Mouse (Mus musculus): ENCODE results near the gene Gm6614.
"Not testable (repeated sequence)": the region's sequence is repeated elsewhere in the genome, so short reads cannot be mapped to it uniquely, and the experiment has no call there.

Gm6614 gene

DNA sequence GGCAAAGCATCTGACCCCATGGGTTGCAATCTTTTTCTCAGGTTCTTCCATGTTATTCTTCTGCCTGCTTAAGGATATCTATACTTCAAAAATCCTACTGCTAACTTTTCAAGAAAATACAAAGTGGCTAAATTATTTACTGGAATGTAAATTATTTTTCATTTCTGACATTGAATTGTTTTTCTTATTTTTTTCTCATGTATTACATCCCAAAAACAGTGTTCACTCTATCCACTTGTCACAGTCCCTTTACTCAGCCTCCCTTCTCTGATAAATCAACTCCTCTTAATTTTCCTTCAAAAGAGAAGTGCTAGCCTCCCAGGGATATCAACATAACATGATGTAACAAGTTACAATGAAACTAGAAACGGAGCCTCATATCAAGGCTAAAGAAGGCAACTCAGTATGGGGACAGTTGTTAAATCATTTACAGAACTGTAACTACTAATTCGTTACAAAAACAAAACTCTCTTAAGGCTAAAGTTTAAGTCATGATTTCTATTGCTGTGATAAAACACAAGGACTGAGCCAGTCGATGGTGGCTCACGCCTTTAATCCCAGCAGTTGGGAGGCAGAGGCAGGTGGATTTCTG, at the start of gene Gm6614:
TSS of gene Gm6614 (minus strand) at position 51 of the 592 bp plus-strand sequence.
- no peak for DNase-seq

DNA sequence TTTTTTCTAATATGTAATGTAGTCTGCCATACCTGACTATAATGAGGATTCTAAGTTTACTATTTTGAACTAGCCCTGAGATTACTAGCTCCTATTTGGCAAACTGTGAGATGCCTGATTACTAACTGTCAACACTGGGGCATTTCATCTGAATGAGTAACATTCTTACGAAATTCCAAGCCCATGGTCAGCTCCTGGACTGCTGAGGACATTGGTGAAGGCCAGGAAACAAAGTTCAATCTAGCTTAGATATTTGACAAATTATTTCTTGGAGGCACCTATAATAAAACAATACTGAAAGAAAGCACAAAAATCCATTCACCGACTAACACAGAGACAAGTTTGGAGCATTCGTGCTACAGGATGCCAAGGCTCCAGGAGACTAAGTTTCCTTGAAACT, 47.1 kb upstream of the Gm6614 start:
- DNase-seq, result not testable (repeated sequence)

DNA sequence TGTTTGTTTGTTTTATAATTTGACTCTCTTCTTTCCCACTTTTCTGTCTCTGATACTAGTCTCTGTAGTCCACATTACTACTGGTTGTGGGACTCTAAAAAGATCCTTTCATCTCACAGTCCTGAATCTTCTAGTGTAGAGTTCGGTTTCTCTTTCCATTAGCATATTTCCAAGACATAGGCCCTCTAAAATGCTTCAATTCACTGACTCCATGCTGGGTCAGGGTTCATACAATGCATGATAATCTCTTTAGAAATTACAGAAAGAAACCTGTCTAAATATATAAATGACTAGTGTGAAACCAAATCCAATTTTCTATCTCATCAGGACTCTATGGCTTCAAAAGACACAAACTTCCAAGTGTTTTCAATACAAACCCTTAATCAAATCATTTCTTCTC, 36.5 kb upstream of the Gm6614 start:
- DNase-seq, result no peak

DNA sequence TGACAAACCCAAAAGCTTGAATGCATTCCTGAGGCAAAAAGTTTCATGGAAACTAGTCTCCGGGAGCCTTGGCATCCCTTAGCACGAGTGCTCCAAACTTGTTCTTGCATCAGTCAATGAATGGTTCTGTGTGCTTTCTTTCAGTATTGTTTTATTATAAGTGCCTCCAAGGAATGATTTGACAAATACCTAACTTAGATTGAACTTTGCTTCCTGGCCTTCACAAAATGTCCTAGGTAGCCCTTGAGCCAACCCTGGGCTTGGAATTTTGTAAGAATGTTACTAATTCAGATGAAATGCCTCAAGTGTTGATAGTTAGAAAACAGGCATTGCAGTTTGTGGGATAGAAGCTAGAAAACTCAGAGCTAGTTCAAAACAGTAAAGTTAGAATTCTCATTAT, 34.5 kb upstream of the Gm6614 start:
- no peak for DNase-seq

DNA sequence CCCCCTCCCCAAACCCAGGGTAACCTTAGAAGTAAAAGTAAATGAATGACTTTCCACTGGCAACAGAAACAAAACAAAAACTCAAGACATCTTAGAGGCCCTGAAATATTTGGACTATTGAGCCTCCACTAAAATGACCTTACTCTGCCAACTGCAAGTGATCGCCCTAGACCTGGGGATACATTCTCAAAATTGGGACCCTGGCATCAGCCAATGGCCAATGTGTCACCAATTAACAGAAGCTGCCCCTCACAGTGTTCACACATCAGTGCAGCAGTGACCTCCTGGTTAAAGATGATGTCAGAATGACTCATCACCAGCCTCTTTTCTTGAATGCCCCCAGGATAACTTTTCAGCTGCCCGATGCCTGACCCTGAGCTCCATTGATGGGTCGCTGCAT, 30.7 kb upstream of the Gm6614 start:
- DNase-seq, result no peak

DNA sequence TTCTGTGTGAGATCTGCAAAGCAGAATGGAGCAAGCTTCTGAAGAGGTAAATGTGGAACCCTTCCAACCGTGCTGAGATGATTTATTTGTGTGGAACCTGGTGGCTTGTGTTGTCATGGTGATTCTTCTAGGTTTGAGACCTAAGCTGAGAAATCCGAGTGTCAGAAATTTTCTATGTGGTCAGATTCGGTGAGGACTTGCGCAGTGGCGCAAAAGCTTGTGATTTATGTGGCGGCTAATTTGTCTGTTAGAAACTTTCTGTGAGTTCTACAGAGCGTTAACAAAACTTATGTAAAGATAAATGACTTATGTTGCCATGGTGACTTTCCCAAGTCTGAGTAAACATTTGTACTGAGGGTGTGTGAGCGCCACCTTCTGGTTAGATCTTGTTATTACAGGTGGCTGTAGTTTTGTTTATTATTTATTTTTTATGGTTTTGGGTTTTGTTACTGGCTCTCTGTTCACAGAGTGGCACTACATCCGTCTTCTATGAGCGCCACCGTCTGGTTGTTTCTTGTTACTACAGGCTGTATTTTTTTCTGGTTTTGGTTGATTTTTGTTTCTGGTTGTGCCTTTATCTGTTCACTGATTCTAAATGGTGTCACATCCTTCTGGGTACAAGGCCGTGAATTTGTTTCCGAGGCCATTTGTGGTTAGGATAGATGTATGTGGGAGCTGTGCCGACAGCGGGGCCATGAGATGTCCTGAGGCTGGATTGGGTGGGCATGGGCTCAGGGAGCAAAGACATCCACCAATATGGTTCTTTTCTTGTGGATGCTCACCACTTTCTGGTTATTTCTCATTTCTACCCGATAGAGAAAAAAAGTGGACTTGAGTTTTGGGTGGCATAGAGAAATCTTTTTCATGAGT, 29.3 kb upstream of the Gm6614 start:
- peak; percentile 26 for DNase-seq

DNA sequence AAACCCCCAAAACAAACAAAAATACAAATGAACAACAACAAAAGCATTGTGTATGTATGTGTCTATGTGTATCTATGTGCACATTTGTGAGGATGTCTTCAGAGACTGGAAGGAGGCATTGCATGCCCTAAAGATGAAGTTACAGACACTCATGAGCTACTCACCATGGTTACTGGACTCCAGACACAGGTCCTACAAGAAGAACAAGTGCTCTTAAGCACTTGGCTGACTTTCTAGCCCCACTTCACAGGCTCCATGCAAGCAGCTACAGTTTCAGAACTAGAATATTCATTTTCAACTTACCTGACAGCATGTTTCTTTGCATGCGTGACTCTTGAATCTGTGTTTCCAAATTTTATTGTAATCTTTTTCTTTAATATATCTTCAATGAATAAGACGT, 24.6 kb upstream of the Gm6614 start:
- DNase-seq, result no peak

DNA sequence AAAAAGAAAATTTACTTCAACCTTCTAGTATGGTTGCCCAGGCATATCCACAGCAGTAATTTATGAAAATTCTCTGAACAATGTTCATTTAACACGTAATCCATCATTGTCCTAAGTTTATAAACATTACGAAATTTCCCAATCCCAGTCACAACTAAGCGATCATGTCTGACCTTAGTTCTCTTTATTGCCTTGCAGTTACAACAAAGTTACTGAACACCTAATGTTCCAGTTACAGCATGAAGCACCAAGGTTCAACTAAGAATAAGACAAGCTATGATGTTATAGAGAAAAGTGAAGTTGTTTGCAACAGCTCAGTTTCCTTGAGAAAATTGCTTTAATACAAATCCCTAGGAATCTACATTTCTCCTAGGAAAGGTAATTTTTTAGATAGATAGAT, 10.5 kb upstream of the Gm6614 start:
- no peak for DNase-seq

DNA sequence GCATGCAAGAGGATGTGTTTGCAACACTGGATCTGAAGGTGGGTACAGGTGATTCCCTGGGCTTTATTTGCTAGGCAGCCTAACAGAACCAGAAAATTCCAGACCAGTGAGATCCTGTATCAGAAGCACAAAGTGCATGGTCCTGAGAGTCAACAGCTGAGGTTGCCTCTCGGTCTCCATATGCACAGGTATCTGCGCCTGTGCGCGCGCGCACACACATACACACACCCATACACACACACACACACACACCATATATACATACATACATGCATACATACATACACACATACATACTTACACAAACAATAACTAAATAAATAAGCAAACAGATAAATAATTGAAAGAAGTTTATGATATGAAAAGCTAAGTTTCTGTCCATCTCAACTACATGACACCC, 24.4 kb downstream of the Gm6614 start:
- no peak for DNase-seq

DNA sequence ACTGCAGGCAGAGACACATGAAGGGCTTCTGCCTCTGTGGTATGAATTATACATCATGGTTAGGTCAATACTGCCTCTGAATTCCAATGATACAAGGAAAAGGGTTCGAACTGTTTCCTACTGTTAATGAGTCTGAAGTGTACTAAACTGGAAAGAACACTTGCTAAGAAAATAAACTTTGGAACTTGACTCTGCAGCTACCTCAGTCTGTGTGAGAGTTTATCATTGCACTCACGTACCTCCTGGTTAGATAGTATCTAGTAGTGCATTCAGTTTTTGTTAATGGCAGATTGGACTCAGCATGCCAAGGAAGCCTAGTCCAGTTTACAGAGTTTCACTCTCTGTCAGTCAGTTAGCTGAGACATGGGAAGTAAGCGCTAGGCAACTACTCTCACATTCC, 26.6 kb downstream of the Gm6614 start:
- no peak for DNase-seq

DNA sequence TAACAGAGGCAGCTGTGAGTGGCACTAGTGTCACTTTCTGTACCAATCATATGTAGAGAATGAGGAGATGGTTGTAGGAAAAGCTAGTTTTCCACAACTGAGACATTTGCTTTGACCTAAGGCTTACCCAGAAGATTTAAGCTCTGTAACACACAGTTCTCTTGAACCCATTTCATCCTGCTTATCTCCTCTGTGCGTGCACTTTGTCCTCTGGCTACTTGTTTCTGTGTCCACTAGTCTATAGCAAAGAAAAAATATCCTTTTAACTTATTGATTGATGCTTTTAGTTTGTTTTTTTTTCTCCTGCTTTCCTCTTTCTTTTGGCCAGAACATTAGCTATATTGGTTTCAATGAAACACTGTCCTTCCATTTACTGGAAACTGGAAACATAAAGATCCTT, 48.8 kb downstream of the Gm6614 start:
- no peak for DNase-seq

DNA sequence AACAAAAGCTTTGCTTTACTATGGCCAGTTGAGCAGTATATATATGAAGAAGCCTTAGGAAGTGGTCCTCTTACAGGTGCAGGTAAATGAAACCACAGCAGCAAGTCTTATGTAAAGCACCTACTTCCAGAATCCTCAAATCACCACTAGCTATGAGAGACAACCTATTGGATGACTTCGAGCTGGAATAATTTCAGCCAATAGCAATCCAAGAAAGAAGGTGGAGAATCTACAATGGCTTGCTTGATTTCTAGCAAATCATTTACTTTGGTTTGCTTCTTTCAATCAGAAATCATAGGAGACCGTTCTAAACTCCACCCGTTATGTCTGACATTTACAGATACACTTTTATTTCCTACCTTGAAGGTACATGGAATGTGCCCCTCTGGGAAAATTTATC, 49.4 kb downstream of the Gm6614 start:
- no peak for DNase-seq

DNA sequence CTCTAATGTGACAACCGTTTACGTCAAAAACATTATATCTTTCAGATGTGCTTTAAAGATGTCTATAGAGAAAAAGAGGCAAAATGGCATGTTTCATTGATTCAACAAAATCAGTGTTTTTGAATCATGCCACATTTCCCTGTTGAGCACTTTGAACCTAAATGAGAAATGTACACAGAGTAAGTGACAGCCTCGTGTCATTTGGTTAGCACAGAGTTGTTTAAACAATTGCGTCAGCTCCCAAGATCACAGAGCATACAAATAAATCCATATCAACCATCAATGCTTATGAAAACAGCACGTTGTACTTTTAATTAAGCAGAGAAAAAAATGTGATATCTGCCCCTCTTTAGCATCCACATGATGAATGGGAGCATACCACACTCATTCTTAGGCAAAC, 50.7 kb downstream of the Gm6614 start:
- no peak for DNase-seq

DNA sequence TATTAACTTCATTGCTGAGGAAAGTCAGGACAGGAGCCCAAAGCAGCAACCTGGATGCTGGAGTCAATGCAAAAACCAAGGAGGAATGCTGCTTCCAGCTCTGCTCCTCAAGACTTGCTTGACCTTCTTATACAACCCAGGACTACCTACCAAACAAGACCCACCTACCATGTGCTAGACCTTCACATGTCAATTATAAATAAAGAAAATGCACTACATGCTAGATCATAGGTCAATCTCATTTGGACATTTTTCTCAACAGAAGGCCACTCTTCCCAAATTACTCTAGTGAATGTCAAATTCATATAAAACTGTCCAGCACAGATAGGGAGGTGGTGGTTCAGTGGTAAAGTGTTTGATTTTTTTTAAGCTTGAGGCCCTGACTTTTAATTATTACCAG, 64.4 kb downstream of the Gm6614 start, which contains the start of gene Slco1a1:
TSS of gene Slco1a1 (minus strand) at position 101 of the 400 bp plus-strand sequence.
- DNase-seq, result no peak

DNA sequence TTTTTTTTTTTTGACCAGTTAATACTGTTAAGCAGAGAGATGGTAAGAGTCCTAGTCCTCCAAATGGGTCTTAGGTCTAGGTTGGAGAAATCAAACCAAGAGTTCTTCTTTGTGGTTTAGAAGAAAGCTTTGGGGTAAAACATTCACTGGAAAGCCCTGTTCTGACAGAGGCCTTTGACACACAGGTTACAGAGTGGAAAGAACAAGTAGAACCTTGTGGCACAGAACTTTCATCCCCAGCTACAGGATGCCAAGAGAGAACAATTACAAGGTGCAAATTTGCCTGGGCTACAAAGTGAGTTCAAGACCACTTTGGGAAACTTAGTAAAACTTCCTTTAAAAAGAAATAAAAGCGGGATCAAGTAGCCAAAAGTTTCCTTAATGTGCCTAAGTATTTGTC, 70.8 kb downstream of the Gm6614 start:
- no peak for DNase-seq
